Mouse (Mus musculus) splenic B cell, adult 2 months (primary cell): ENCODE results near the gene Gm20696.

ENCODE experiments used
- DNase-seq: peaks from one replicate; pipeline ENCODE4 v3.0.0-alpha.2; 2011; ENCODE audit warnings: low read depth, low spot score
- H3K27me3 ChIP-seq: 2 replicates; pipeline ENCODE4 v1.6.1; 2012; ENCODE audit warnings: mild to moderate bottlenecking, low read length, moderate library complexity, mixed read lengths; ENCODE audit not compliant: control insufficient read depth, poor library complexity, insufficient read depth, severe bottlenecking
- H3K36me3 ChIP-seq: 2 replicates; pipeline ENCODE4 v1.6.1; 2012; ENCODE audit warnings: mild to moderate bottlenecking, low read length, moderate library complexity, mixed read lengths; ENCODE audit not compliant: control insufficient read depth, poor library complexity, insufficient read depth, severe bottlenecking

Gm20696 gene

GRCm38 (mm10) chr6:99327721-99328120 is 338.9 kb downstream of the Gm20696 start:
- no peak for DNase-seq
- Histone ChIP-seq H3K36me3 (no peaks in the 10 kb centered on the region; the same call in 1 of the 2 replicates), H3K27me3 (no peaks in the 10 kb centered on the region)

- H3K36me3 ChIP-seq = no peaks in the 10 kb centered on the region; the same call in 1 of the 2 replicates
- no peaks in the 10 kb centered on the region for H3K27me3 ChIP-seq
- no peak for DNase-seq
Measured at GRCm38 (mm10) chr6:99325881-99326280, 340.7 kb downstream of the Gm20696 start.

- Histone ChIP-seq H3K27me3 (no peaks in the 10 kb centered on the region), H3K36me3 (no peaks in the 10 kb centered on the region; the same call in 1 of the 2 replicates)
- DNase-seq = no peak
Measured at GRCm38 (mm10) chr6:99325461-99325860, 341.1 kb downstream of the Gm20696 start.

- H3K27me3 ChIP-seq = no peaks in the 10 kb centered on the region
- no peaks in the 10 kb centered on the region for H3K36me3 ChIP-seq
- peak; percentile 82 for DNase-seq
Measured at GRCm38 (mm10) chr6:99322132-99322904, 344.3 kb downstream of the Gm20696 start.

GRCm38 (mm10) chr6:99320444-99320843 is 346.2 kb downstream of the Gm20696 start:
- Histone ChIP-seq H3K27me3 (no peaks in the 10 kb centered on the region), H3K36me3 (no peaks in the 10 kb centered on the region)
- DNase-seq = no peak

GRCm38 (mm10) chr6:99319415-99320405 is 346.9 kb downstream of the Gm20696 start:
- H3K27me3 ChIP-seq = no peaks in the 10 kb centered on the region
- DNase-seq = peak; percentile 32

GRCm38 (mm10) chr6:99314746-99315145 is 351.9 kb downstream of the Gm20696 start:
- Histone ChIP-seq H3K36me3 (no peaks in the 10 kb centered on the region; the same call in 1 of the 2 replicates), H3K27me3 (no peaks in the 10 kb centered on the region)
- no peak for DNase-seq

More at GRCm38 (mm10) chr6:99319415-99320405, 346.9 kb downstream of the Gm20696 start:
- H3K36me3 ChIP-seq = no peaks in the 10 kb centered on the region; the same call in 1 of the 2 replicates

- H3K27me3 ChIP-seq = no peaks in the 10 kb centered on the region
- H3K36me3 ChIP-seq = no peaks in the 10 kb centered on the region; the same call in none of the 2 replicates
- DNase-seq = no peak
Measured at GRCm38 (mm10) chr6:99310529-99310928, 356.1 kb downstream of the Gm20696 start.

- no peaks in the 10 kb centered on the region; the same call in none of the 2 replicates for H3K36me3 ChIP-seq
- no peak for DNase-seq
- no peaks in the 10 kb centered on the region for H3K27me3 ChIP-seq
Measured at GRCm38 (mm10) chr6:99310171-99310500, 356.5 kb downstream of the Gm20696 start.

- Histone ChIP-seq H3K27me3 (no peaks in the 10 kb centered on the region), H3K36me3 (no peaks in the 10 kb centered on the region; the same call in none of the 2 replicates)
- DNase-seq = no peak
Measured at GRCm38 (mm10) chr6:99309466-99310170, 357.0 kb downstream of the Gm20696 start.

GRCm38 (mm10) chr6:99305751-99306150 is 360.8 kb downstream of the Gm20696 start:
- DNase-seq = peak; percentile 43
- H3K27me3 ChIP-seq = no peaks in the 10 kb centered on the region

GRCm38 (mm10) chr6:99305236-99305635 is 361.4 kb downstream of the Gm20696 start:
- H3K27me3 ChIP-seq = no peaks in the 10 kb centered on the region
- no peaks in the 10 kb centered on the region; the same call in 1 of the 2 replicates for H3K36me3 ChIP-seq
- DNase-seq = peak; percentile 64

More at GRCm38 (mm10) chr6:99305751-99306150, 360.8 kb downstream of the Gm20696 start:
- H3K36me3 ChIP-seq = no peaks in the 10 kb centered on the region; the same call in 1 of the 2 replicates

GRCm38 (mm10) chr6:99302662-99303435 is 363.7 kb downstream of the Gm20696 start:
- DNase-seq = peak; percentile 79
- H3K27me3 ChIP-seq = no peaks in the 10 kb centered on the region
- H3K36me3 ChIP-seq = no peaks in the 10 kb centered on the region; the same call in 1 of the 2 replicates
